Mouse (Mus musculus): ENCODE data around the gene Itga11. TPM values are rescaled to one million over a fixed set of nuclear protein-coding genes. Genes with fewer than 3 reads are reported as not detected.

The Itga11 gene
- total and polyA plus RNA-seq, 3 experiments, result 0.04 to 0.31 (median 0.04) TPM

GRCm38 (mm10) chr9:62632392-62632791, 45.2 kb upstream of the Itga11 start:
- no peaks in the 10 kb centered on the region for H3K27me3 ChIP-seq (replicated peaks)
- in situ Hi-C loops (cut with MboI; ENCODE audit: low pct_ligation_motif_present, low pct_unique_long_range_greater_than_20kb, low sequenced_read_pairs) (no loop called here), dilution Hi-C loops (cut with MboI; ENCODE audit: extremely low pct_ligation_motif_present, extremely low pct_unique_long_range_greater_than_20kb, low sequenced_read_pairs) (no loop called here)
- no peak overlapping the region for H3K9ac ChIP-seq (ENCODE audit: insufficient read depth, low read depth)
- TF ChIP-seq UBTF (IDR thresholded peaks at IDR 0.05; ENCODE audit: low read depth, low read length), result no peak
- TF ChIP-seq HCFC1 (IDR thresholded peaks at IDR 0.05; ENCODE audit: low read depth, low read length), result no peak
- TF ChIP-seq POLR2A (IDR thresholded peaks at IDR 0.05; ENCODE audit: low read depth, low read length), result no peak
- no peak for TF ChIP-seq ZKSCAN1 (IDR thresholded peaks at IDR 0.05; ENCODE audit: borderline replicate concordance, low read depth, low read length)
- no peak for TF ChIP-seq RCOR1 (conservative IDR thresholded peaks at IDR 0.05; ENCODE audit: low read depth, low read length)
- TF ChIP-seq MAFK (IDR thresholded peaks at IDR 0.05; ENCODE audit: insufficient replicate concordance, low read length), result no peak
- TF ChIP-seq TCF12 (IDR thresholded peaks at IDR 0.05; ENCODE audit: low read depth, low read length), result no peak
- TF ChIP-seq KAT2A (IDR thresholded peaks at IDR 0.05; ENCODE audit: insufficient replicate concordance, low read length), result no peak
- no peak for TF ChIP-seq TBP (conservative IDR thresholded peaks at IDR 0.05; ENCODE audit: low read depth, low read length)
- no peaks in the 10 kb centered on the region for H3K79me2 ChIP-seq (replicated peaks; ENCODE audit: control insufficient read depth, extremely low read depth, insufficient read depth, poor library complexity, severe bottlenecking)
- no peak overlapping the region for H3K4me2 ChIP-seq (ENCODE audit: insufficient read depth, low read depth, poor library complexity, severe bottlenecking)
- H3K4me3 ChIP-seq (replicated peaks in 1 of 3; ENCODE audit: low read depth in 2 of 3, low read length in 2 of 3, poor library complexity in 1 of 3), result no peak overlapping the region
- no peaks in the 10 kb centered on the region for H3K36me3 ChIP-seq (replicated peaks in 1 of 2; ENCODE audit: control insufficient read depth in 1 of 2, insufficient read depth in 1 of 2, low read length in 1 of 2)
- no peak overlapping the region for H3K27ac ChIP-seq (ENCODE audit: insufficient read depth, low read depth)
- DNase-seq (ENCODE audit: extremely low read depth), result no peak
- H3K4me1 ChIP-seq (ENCODE audit: control insufficient read depth in 1 of 2, insufficient read depth in 2 of 2), result peaks cover 1 to 10% of the 10 kb centered on the region in 2 experiments; a peak in 3 of 4 replicates
- H3K9me3 ChIP-seq (replicated peaks; ENCODE audit: low read length), result no peaks in the 10 kb centered on the region

GRCm38 (mm10) chr9:62638045-62638444, 39.6 kb upstream of the Itga11 start:
- no peak for DNase-seq (ENCODE audit: extremely low read depth)
- no peak overlapping the region for H3K4me3 ChIP-seq (replicated peaks in 1 of 3; ENCODE audit: low read depth in 2 of 3, low read length in 2 of 3, poor library complexity in 1 of 3)
- H3K4me2 ChIP-seq (ENCODE audit: insufficient read depth, low read depth, poor library complexity, severe bottlenecking), result no peak overlapping the region
- H3K9me3 ChIP-seq (replicated peaks; ENCODE audit: low read length), result no peaks in the 10 kb centered on the region
- no peaks in the 10 kb centered on the region for H3K27me3 ChIP-seq (replicated peaks)
- in situ Hi-C loops (cut with MboI; ENCODE audit: low pct_ligation_motif_present, low pct_unique_long_range_greater_than_20kb, low sequenced_read_pairs) (no loop called here), dilution Hi-C loops (cut with MboI; ENCODE audit: extremely low pct_ligation_motif_present, extremely low pct_unique_long_range_greater_than_20kb, low sequenced_read_pairs) (no loop called here)
- no peaks in the 10 kb centered on the region for H3K79me2 ChIP-seq (replicated peaks; ENCODE audit: control insufficient read depth, extremely low read depth, insufficient read depth, poor library complexity, severe bottlenecking)
- no peak overlapping the region for H3K27ac ChIP-seq (ENCODE audit: insufficient read depth, low read depth)
- no peaks in the 10 kb centered on the region for H3K36me3 ChIP-seq (replicated peaks in 1 of 2; ENCODE audit: control insufficient read depth in 1 of 2, insufficient read depth in 1 of 2, low read length in 1 of 2)
- no peak overlapping the region for H3K9ac ChIP-seq (ENCODE audit: insufficient read depth, low read depth)
- H3K4me1 ChIP-seq (ENCODE audit: control insufficient read depth in 1 of 2, insufficient read depth in 2 of 2), result peaks cover 24 to 34% of the 10 kb centered on the region in 2 experiments
- TF ChIP-seq POLR2A (IDR thresholded peaks at IDR 0.05; ENCODE audit: low read depth, low read length), result no peak
- no peak for TF ChIP-seq KAT2A (IDR thresholded peaks at IDR 0.05; ENCODE audit: insufficient replicate concordance, low read length)
- no peak for TF ChIP-seq E2F4 (IDR thresholded peaks at IDR 0.05; ENCODE audit: insufficient replicate concordance, low read depth, low read length)
- no peak for TF ChIP-seq JUN (IDR thresholded peaks at IDR 0.05; ENCODE audit: insufficient read depth, low read depth, low read length)
- TF ChIP-seq ZKSCAN1 (IDR thresholded peaks at IDR 0.05; ENCODE audit: borderline replicate concordance, low read depth, low read length), result no peak
- TF ChIP-seq TBP (conservative IDR thresholded peaks at IDR 0.05; ENCODE audit: low read depth, low read length), result no peak
- TF ChIP-seq MAFK (IDR thresholded peaks at IDR 0.05; ENCODE audit: insufficient replicate concordance, low read length), result no peak
- no peak for TF ChIP-seq RCOR1 (conservative IDR thresholded peaks at IDR 0.05; ENCODE audit: low read depth, low read length)
- TF ChIP-seq CHD2 (IDR thresholded peaks at IDR 0.05; ENCODE audit: low read length), result no peak
- TF ChIP-seq GABPA (IDR thresholded peaks at IDR 0.05; ENCODE audit: insufficient replicate concordance, low read depth, low read length), result no peak
- no peak for TF ChIP-seq HCFC1 (IDR thresholded peaks at IDR 0.05; ENCODE audit: low read depth, low read length)
- TF ChIP-seq USF1 (IDR thresholded peaks at IDR 0.05; ENCODE audit: low read depth, low read length), result no peak
- no peak for TF ChIP-seq ETS1 (conservative IDR thresholded peaks at IDR 0.05; ENCODE audit: low read depth, low read length)
- no peak for TF ChIP-seq MEF2A (IDR thresholded peaks at IDR 0.05; ENCODE audit: borderline replicate concordance, low read depth, low read length)
- no peak for TF ChIP-seq EP300 (IDR thresholded peaks at IDR 0.05; ENCODE audit: low read length)
- TF ChIP-seq CHD1 (IDR thresholded peaks at IDR 0.05; ENCODE audit: low read depth, low read length), result no peak

Measured in CH12.LX (cell line).